Mouse (Mus musculus) kidney, postnatal 0 days (tissue): ENCODE data around the gene Pkn3. TPM values are rescaled to one million over a fixed set of nuclear protein-coding genes. Genes with fewer than 3 reads are reported as not detected.
A peak's percentile ranks its signal among the peaks of the same experiment; 100 is the strongest.

Experiments
- ATAC-seq: fragments of 200-750 bp; cut with Nextera tagmentation; replicated peaks from 2 replicates; pipeline ENCODE4 v1.8.0; 2017; ENCODE audit warnings: low read depth, moderate number of reproducible peaks, moderate TSS enrichment, moderate library complexity; ENCODE audit not compliant: low FRiP score
- DNase-seq: peaks from one replicate; pipeline ENCODE4 v3.0.0-alpha.2; 2016; ENCODE audit warnings: low spot score
- H3K27ac ChIP-seq: fragments of 300-500 bp; sonication (generic); 2 replicates; pipeline ENCODE4 v1.5.1; 2014; ENCODE audit warnings: mild to moderate bottlenecking
- H3K27me3 ChIP-seq: fragments of 300-500 bp; sonication (generic); 2 replicates; pipeline ENCODE4 v1.6.1; 2014; ENCODE audit warnings: low read length, mixed read lengths; ENCODE audit not compliant: insufficient read depth
- H3K36me3 ChIP-seq: fragments of 300-500 bp; sonication (generic); 2 replicates; pipeline ENCODE4 v1.6.1; 2014; ENCODE audit warnings: low read length, mixed read lengths; ENCODE audit not compliant: insufficient read depth
- H3K4me1 ChIP-seq: fragments of 300-500 bp; sonication (generic); replicated peaks from 2 replicates; pipeline ENCODE4 v1.6.1; 2014; ENCODE audit warnings: antibody characterized with exemption, low read length, mixed read lengths; ENCODE audit not compliant: insufficient read depth
- H3K4me2 ChIP-seq: fragments of 300-500 bp; sonication (generic); 2 replicates; pipeline ENCODE4 v1.6.1; 2014; ENCODE audit warnings: mild to moderate bottlenecking, low read length, moderate library complexity, mixed read lengths
- H3K4me3 ChIP-seq: fragments of 300-500 bp; sonication (generic); replicated peaks from 2 replicates; pipeline ENCODE4 v1.5.1; 2014; ENCODE audit warnings: low read depth, low read length
- H3K9ac ChIP-seq: fragments of 300-500 bp; sonication (generic); 2 replicates; pipeline ENCODE4 v1.6.1; 2014; ENCODE audit warnings: low read depth, low read length
- H3K9me3 ChIP-seq: fragments of 300-500 bp; sonication (generic); replicated peaks from 2 replicates; pipeline ENCODE4 v1.6.1; 2016; ENCODE audit warnings: low read length, inconsistent platforms, mixed read lengths
- CTCF ChIP-seq: IDR thresholded peaks from 2 replicates; pipeline ENCODE4 v1.5.1; 2016; ENCODE audit warnings: antibody characterized with exemption, low read depth, mild to moderate bottlenecking, moderate library complexity
- WGBS: fragments of 180-500 bp; shearing (Covaris S2); extraction: QIAGEN DNeasy Blood & Tissue Kit; methylation state at CpG from one replicate; pipeline ENCODE4 v1.1.7; 2014; 5-methylcytosine and 5-hydroxymethylcytosine counted together
- polyA plus RNA-seq: library from polyadenylated mRNA; unstranded; fragments of >200 nt; fragmentation: Nextera tagmentation; extraction: Ambion mirVana; gene quantifications from 2 replicates; pipeline ENCODE4 v1.2.1, GENCODE M21; 2015

Gene Pkn3
- polyA plus RNA-seq, 1 experiment from 2014 or later: 6.4 TPM

DNA sequence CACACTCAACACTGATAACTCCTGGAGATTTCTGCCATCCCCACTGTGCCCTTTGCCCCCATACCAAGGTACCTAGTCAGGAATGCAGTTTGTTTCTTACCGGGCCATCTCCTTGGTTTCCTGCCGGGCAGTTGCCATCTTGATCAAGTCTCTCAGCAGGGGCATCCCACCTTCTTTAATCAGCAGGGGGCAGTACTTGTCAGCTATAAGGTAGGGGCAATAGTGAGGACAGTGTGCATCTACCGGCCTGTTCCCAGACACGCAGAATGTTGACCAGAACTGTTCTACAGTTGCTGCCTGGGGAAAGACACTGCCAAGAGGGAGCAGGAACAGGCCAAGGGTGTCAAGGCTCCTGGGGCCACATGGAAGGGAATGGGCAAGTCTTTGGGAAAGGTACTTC is 22.7 kb downstream of the Pkn3 start:
- Histone ChIP-seq H3K9ac (no peak overlapping the region), H3K4me1 (no peaks in the 10 kb centered on the region), H3K27ac (no peak overlapping the region), H3K4me3 (no peak overlapping the region), H3K36me3 (peaks cover 46% of the 10 kb centered on the region), H3K27me3 (no peaks in the 10 kb centered on the region), H3K9me3 (no peaks in the 10 kb centered on the region), H3K4me2 (no peak overlapping the region)
- ATAC-seq (no peak), DNase-seq (no peak)
- 72% methylated on average over 4 of the region's 4 CpGs for WGBS
- peak; percentile 40; the same call in 1 of the 2 replicates for TF ChIP-seq CTCF

DNA sequence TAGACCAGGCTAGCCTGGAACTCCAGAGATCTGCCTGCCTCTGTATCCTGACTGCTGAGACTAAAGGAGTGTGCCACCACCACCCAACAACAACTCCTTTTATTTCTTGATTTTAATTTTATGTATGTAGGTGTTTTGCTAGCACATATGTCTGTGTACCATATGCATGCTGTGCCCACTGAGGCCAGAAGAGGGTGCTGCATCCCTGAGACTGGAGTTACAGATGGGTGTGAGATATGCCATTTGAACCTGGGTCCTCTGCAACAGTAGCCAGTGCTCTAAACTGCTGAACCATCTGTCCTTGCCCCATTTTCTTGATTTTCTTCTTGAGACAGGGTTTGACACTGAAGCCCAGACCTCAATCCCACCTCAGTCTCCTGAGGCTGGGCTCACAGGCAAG is 28.9 kb downstream of the Pkn3 start:
- Histone ChIP-seq H3K4me3 (no peak overlapping the region), H3K4me1 (no peaks in the 10 kb centered on the region), H3K9ac (no peak overlapping the region), H3K27me3 (no peaks in the 10 kb centered on the region), H3K27ac (no peak overlapping the region), H3K4me2 (no peak overlapping the region), H3K9me3 (no peaks in the 10 kb centered on the region), H3K36me3 (peaks cover 60% of the 10 kb centered on the region)
- ATAC-seq: no peak
- peak; percentile 82 for TF ChIP-seq CTCF
- peak; percentile 59 for DNase-seq

DNA sequence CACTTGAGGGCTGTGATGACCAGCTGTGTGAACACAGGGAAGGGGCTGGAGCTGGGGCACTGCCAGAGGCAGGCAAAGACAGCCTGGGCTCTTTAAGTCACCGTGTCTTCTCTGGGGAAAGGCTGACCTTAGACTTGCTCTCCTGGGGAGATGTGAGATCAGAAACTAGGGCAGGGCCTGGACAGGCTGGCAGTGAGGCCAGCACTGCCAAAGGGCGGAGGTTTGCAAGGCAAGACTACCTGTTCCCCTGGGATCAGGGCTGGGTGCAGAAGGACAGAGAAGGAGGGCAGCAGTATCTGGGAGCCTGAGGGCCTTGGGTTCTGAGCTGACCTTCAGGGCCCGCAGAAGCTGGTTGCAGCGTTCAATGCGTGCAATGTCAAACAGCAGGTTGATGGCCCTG is 30.2 kb downstream of the Pkn3 start:
- DNase-seq: no peak
- no peak overlapping the region for H3K27ac ChIP-seq

DNA sequence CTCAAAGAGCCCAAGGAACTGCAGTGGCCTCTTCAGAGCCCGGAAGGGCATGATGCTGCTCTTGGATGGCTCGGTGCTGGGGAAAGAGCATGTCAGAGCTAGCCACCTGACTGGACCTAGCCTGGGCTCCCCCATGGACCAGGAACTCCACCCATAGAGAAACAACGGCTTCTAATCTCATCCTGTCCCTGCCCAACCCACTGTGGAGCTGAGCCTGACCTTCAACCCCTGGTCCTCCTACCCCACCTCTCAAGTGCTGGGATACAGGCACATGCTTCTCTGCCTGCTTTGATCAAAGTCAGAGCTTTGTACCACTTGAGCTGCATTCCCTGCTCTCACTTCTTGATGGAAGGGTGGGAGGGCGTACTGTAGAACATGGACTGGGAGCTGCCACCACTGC is 30.8 kb downstream of the Pkn3 start:
- Histone ChIP-seq H3K4me2 (no peak overlapping the region), H3K4me1 (no peaks in the 10 kb centered on the region), H3K27ac (no peak overlapping the region), H3K27me3 (no peaks in the 10 kb centered on the region), H3K9me3 (no peaks in the 10 kb centered on the region), H3K36me3 (peaks cover 58% of the 10 kb centered on the region), H3K9ac (no peak overlapping the region), H3K4me3 (no peak overlapping the region)
- 84% methylated on average over 4 of the region's 4 CpGs for WGBS
- DNase-seq (no peak), ATAC-seq (no peak)
- no peak for TF ChIP-seq CTCF

More for the DNA sequence above, 30.2 kb downstream of the Pkn3 start:
- WGBS: 95% methylated on average over 5 of the region's 5 CpGs
- Histone ChIP-seq H3K4me3 (no peak overlapping the region), H3K27me3 (no peaks in the 10 kb centered on the region), H3K9me3 (no peaks in the 10 kb centered on the region), H3K9ac (no peak overlapping the region), H3K36me3 (peaks cover 58% of the 10 kb centered on the region), H3K4me1 (no peaks in the 10 kb centered on the region), H3K4me2 (no peak overlapping the region)
- no peak for TF ChIP-seq CTCF
- ATAC-seq: no peak

DNA sequence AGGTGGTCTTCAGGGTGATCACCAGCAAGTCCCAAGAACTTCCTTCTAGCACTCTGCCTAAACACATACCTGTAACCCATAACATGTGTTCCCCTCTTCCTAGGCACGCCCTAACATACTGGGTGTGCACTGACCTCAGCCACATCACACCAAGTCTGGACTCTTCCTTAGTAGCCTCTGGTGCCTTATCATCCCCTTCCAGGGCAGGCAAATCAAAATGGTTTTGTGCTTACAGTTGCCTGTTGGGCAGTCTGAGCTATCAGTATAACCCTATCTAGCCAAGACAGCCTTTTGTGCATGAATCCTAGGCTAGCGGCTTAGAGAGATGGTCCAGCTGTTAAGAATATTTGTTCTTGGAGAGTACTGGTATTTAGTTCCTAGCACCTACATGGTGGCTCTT is 34.0 kb downstream of the Pkn3 start:
- Histone ChIP-seq H3K4me3 (no peak overlapping the region), H3K4me2 (no peak overlapping the region), H3K9ac (no peak overlapping the region), H3K36me3 (peaks cover 56% of the 10 kb centered on the region), H3K27me3 (no peaks in the 10 kb centered on the region), H3K27ac (no peak overlapping the region), H3K9me3 (no peaks in the 10 kb centered on the region), H3K4me1 (no peaks in the 10 kb centered on the region)
- TF ChIP-seq CTCF: no peak
- 99% methylated on average over 2 of the region's 2 CpGs for WGBS
- no peak for DNase-seq
- no peak for ATAC-seq

DNA sequence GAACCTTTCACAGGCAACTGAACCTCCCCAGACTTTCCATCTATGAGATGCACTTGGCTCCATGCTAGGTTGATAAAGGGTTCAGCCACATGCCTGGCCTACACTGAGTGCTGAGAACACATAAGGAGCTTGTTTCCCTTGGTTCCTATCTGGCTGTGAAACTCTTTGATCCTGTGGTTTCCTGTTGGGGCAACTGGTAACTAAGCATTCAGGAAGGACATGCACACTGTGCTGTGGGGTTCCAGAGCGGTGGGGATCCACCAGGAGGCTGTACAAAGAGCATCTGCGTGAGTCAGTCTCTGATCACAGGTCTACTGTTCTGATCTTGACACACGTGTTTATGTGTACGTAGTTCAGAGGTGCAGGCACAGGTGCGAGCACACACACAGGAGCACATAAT is 35.1 kb downstream of the Pkn3 start:
- ATAC-seq: no peak
- H3K4me2 ChIP-seq: no peak overlapping the region
- no peaks in the 10 kb centered on the region for H3K9me3 ChIP-seq
- peaks cover 50% of the 10 kb centered on the region for H3K36me3 ChIP-seq
- H3K4me3 ChIP-seq: no peak overlapping the region
- H3K4me1 ChIP-seq: no peaks in the 10 kb centered on the region
- WGBS: 90% methylated on average over 5 of the region's 5 CpGs
- TF ChIP-seq CTCF: no peak
- H3K27ac ChIP-seq: no peak overlapping the region
- no peak overlapping the region for H3K9ac ChIP-seq
- DNase-seq: no peak
- no peaks in the 10 kb centered on the region for H3K27me3 ChIP-seq

DNA sequence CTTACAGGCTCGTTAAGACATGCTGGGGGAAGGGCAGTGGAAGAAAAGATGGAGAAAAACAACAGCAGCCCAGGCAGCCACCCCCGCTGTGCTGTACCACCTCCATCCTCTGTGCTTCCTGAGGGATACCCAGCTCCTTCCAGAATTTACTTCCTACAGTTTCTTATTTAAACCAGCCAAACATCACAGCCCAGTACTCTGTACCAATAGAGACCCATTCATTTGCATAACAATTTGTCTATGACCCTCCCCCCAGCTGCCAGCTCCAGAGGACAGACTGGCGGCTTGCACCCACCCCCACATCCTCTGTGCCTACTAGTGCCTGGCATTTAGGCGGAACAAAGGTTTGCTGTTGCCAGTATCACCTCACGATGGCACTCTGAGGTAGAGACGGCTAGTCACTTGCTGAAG is 42.2 kb downstream of the Pkn3 start:
- H3K27ac ChIP-seq: no peak overlapping the region
- no peak overlapping the region for H3K9ac ChIP-seq
- peaks cover 10% of the 10 kb centered on the region; the same call in 1 of the 2 replicates for H3K4me1 ChIP-seq
- WGBS: 30% methylated on average over 6 of the region's 6 CpGs
- ATAC-seq (no peak), DNase-seq (peak; percentile 11)
- H3K36me3 ChIP-seq: 0 out of 2 replicates have a peak, but pooled peaks cover 6% of the 10 kb centered on the region
- no peak overlapping the region for H3K4me3 ChIP-seq
- H3K4me2 ChIP-seq: no peak overlapping the region
- H3K27me3 ChIP-seq: no peaks in the 10 kb centered on the region
- TF ChIP-seq CTCF: no peak; the same call in 1 of the 2 replicates
- H3K9me3 ChIP-seq: no peaks in the 10 kb centered on the region
